Mouse (Mus musculus) kidney, postnatal 4 days (tissue): Measurements from ENCODE around the gene Xylt1.
A peak's percentile ranks its signal among the peaks of the same experiment; 100 is the strongest.

ENCODE experiments used
- DNase-seq, 2 experiments: peaks; one replicate each; pipeline ENCODE4 v3.0.0; 2021; ENCODE audit warnings: mixed read lengths in 2 of 2

Xylt1 gene

GRCm38 (mm10) chr7:117395511-117395910, 14.7 kb downstream of the Xylt1 start:
- DNase-seq: peak; percentile 17 to 34

GRCm38 (mm10) chr7:117397877-117398276, 17.1 kb downstream of the Xylt1 start:
- DNase-seq: no peak

GRCm38 (mm10) chr7:117399971-117400370, 19.2 kb downstream of the Xylt1 start:
- no peak for DNase-seq

GRCm38 (mm10) chr7:117401581-117401980, 20.8 kb downstream of the Xylt1 start:
- peak in 1 of 2 experiments; percentile 26 for DNase-seq

GRCm38 (mm10) chr7:117406336-117406735, 25.6 kb downstream of the Xylt1 start:
- DNase-seq: no peak

GRCm38 (mm10) chr7:117409268-117409988, 28.6 kb downstream of the Xylt1 start:
- DNase-seq: no peak

- no peak for DNase-seq
Measured at GRCm38 (mm10) chr7:117411874-117412273, 31.1 kb downstream of the Xylt1 start.

GRCm38 (mm10) chr7:117412405-117412804, 31.6 kb downstream of the Xylt1 start:
- DNase-seq: peak; percentile 33 to 49

- no peak for DNase-seq
Measured at GRCm38 (mm10) chr7:117414341-117415008, 33.7 kb downstream of the Xylt1 start.

- no peak for DNase-seq
Measured at GRCm38 (mm10) chr7:117415009-117415363, 34.2 kb downstream of the Xylt1 start.

GRCm38 (mm10) chr7:117419041-117419440, 38.3 kb downstream of the Xylt1 start:
- peak in 1 of 2 experiments; percentile 48 for DNase-seq

- DNase-seq: no peak
Measured at GRCm38 (mm10) chr7:117419846-117420245, 39.1 kb downstream of the Xylt1 start.

GRCm38 (mm10) chr7:117420301-117420700, 39.5 kb downstream of the Xylt1 start:
- no peak for DNase-seq

- DNase-seq: no peak
Measured at GRCm38 (mm10) chr7:117420836-117421566, 40.2 kb downstream of the Xylt1 start.

- DNase-seq: no peak
Measured at GRCm38 (mm10) chr7:117424841-117425240, 44.1 kb downstream of the Xylt1 start.

GRCm38 (mm10) chr7:117426366-117426765, 45.6 kb downstream of the Xylt1 start:
- DNase-seq: no peak

GRCm38 (mm10) chr7:117428690-117429224, 48.0 kb downstream of the Xylt1 start:
- DNase-seq: peak in 1 of 2 experiments; percentile 32

GRCm38 (mm10) chr7:117429483-117429882, 48.7 kb downstream of the Xylt1 start:
- no peak for DNase-seq

- DNase-seq: no peak
Measured at GRCm38 (mm10) chr7:117429895-117430294, 49.1 kb downstream of the Xylt1 start.

- no peak for DNase-seq
Measured at GRCm38 (mm10) chr7:117430361-117430935, 49.7 kb downstream of the Xylt1 start.

GRCm38 (mm10) chr7:117433641-117434040, 52.9 kb downstream of the Xylt1 start:
- DNase-seq: peak; percentile 60 to 76

GRCm38 (mm10) chr7:117435091-117435490, 54.3 kb downstream of the Xylt1 start:
- DNase-seq: no peak
